Mouse (Mus musculus) erythroblast, embryonic 14.5 days (primary cell): ENCODE data around the gene Ncs1.

Experiments
- GATA1 ChIP-seq: IDR thresholded peaks from 2 replicates; pipeline ENCODE4 v1.6.1; 2012; ENCODE audit warnings: low read length, inconsistent platforms, mixed read lengths
- TAL1 ChIP-seq: IDR thresholded peaks from 3 replicates; pipeline ENCODE4 v1.6.1; 2012; ENCODE audit warnings: low read length, inconsistent platforms, mixed read lengths

- TF ChIP-seq GATA1 (no peak), TAL1 (no peak)
Measured at GRCm38 (mm10) chr2:31248856-31249255, 3.2 kb downstream of the Ncs1 start.
